Mouse (Mus musculus): ENCODE data around the gene Carmil2.
A peak's percentile ranks its signal among the peaks of the same experiment; 100 is the strongest.

The Carmil2 gene

DNA sequence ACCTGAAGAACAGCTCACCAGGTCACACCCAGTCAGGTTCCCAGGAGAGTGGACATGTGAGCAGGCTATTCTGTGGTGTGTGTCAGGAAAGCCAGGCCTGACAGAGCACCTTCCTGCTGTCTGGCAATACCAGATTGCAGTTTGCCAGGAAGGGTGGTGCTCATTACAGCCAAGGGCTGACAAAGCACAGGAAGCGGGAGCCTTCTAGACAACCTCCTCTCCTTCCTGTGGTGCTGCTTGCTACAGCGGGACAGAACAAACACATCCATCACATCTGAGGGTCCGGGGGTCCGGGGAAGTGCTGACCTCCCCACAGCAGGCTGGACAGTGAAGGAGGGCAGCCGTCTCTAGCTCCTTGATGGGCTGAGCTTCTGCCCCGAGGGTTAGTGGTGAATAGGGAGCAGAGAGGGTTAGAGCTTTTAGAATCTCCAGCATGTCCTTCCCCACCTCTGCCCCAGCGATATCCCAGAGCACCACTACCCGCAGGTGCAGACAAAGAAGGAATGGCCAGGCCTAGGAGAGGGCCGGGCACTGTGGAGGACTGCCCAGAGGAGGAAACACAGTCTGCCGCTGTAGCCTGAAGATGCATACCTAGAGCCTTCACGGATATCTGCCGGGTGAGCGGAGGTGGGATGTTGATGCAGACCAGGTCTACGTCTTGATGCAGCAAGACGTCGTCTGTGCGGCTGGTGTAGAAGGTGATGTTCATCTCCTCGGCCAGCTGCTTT is 41.5 kb downstream of the Carmil2 start:
- peak; percentile 62 to 89 for DNase-seq

DNA sequence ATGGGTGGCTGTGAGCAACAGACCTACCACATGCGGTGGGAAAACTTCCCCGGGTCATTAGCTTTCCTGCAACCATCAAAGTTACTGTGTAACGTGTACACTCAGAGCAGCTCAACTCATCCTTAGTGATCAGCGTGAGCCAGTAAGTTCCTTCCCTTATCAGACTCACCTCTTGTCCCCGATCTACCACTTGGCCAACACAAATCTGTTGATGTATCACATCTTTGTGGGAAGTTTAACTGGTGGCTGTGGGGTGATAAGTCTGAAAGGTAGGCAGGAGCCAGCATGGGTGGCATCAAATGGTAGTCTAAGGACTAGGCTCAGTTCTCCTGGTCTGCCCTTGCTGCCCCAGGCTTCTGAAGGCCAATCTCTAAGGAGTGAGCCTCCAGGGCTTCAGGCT is 46.1 kb downstream of the Carmil2 start:
- DNase-seq, result no peak

GRCm38 (mm10) chr8:105739216-105739615 is 53.1 kb downstream of the Carmil2 start:
- DNase-seq, result no peak

- DNase-seq, result no peak
These were observed 57.2 kb downstream of the Carmil2 start for GRCm38 (mm10) chr8:105743301-105743700.

Measured in kidney, postnatal 25 days (tissue).